Mouse (Mus musculus) ES-E14 (cell line): Measurements from ENCODE around the gene Tmem256. TPM values are rescaled to one million over a fixed set of nuclear protein-coding genes. Genes with fewer than 3 reads are reported as not detected.

Experiments used
- DNase-seq: peaks from one replicate; pipeline ENCODE4 v3.0.0-alpha.2; 2013; ENCODE audit warnings: low read depth, low spot score
- H3K27ac ChIP-seq: 2 replicates; pipeline ENCODE4 v1.5.1; 2012; ENCODE audit warnings: low read depth, mild to moderate bottlenecking, low read length, moderate library complexity, mixed read lengths; ENCODE audit not compliant: poor library complexity, insufficient read depth, severe bottlenecking
- H3K36me3 ChIP-seq: 2 replicates; pipeline ENCODE4 v1.6.1; 2012; ENCODE audit warnings: mild to moderate bottlenecking, low read length, moderate library complexity, mixed read lengths; ENCODE audit not compliant: control insufficient read depth, poor library complexity, insufficient read depth, severe bottlenecking
- H3K4me1 ChIP-seq, 2 experiments: fragments of 150-350 bp in 1 of 2; sonication (generic) in 1 of 2; 2 replicates each; pipeline ENCODE4 v1.6.1; 2012; ENCODE audit warnings: low read length in 2 of 2, mild to moderate bottlenecking in 1 of 2, mixed read lengths in 1 of 2; ENCODE audit not compliant: control insufficient read depth in 2 of 2, insufficient read depth in 2 of 2, poor library complexity in 1 of 2
- H3K4me3 ChIP-seq, 2 experiments: fragments of 150-350 bp in 1 of 2; sonication (generic) in 1 of 2; 2 replicates each; pipeline ENCODE4 v1.5.1; 2012; ENCODE audit warnings: low read length in 2 of 2, low read depth in 1 of 2, mild to moderate bottlenecking in 1 of 2, mixed read lengths in 1 of 2; ENCODE audit not compliant: insufficient read depth in 1 of 2, poor library complexity in 1 of 2, severe bottlenecking in 1 of 2
- H3K9ac ChIP-seq: 2 replicates; pipeline ENCODE4 v1.6.1; 2012; ENCODE audit warnings: low read depth, mild to moderate bottlenecking, low read length, mixed read lengths; ENCODE audit not compliant: poor library complexity, insufficient read depth, severe bottlenecking
- H3K9me3 ChIP-seq: fragments of 150-350 bp; sonication (generic); 2 replicates; pipeline ENCODE4 v1.6.1; 2012; ENCODE audit warnings: low read depth, mild to moderate bottlenecking, low read length; ENCODE audit not compliant: control insufficient read depth, insufficient read depth
- CHD2 ChIP-seq: IDR thresholded peaks from 2 replicates; pipeline ENCODE4 v1.6.1; 2014; ENCODE audit warnings: mild to moderate bottlenecking, low read depth, low read length, inconsistent platforms
- HCFC1 ChIP-seq: IDR thresholded peaks from 2 replicates; pipeline ENCODE4 v1.6.1; 2012; ENCODE audit warnings: low read length, inconsistent platforms, borderline replicate concordance; ENCODE audit not compliant: insufficient read depth
- MAFK ChIP-seq: IDR thresholded peaks from 2 replicates; pipeline ENCODE4 v1.6.1; 2014; ENCODE audit warnings: mild to moderate bottlenecking, low read depth, low read length, inconsistent platforms; ENCODE audit not compliant: insufficient read depth
- ZC3H11A ChIP-seq: IDR thresholded peaks from 2 replicates; pipeline ENCODE4 v1.6.1; 2012; ENCODE audit warnings: low read depth, mild to moderate bottlenecking, inconsistent platforms, low read length, borderline replicate concordance
- ZNF384 ChIP-seq: IDR thresholded peaks from 2 replicates; pipeline ENCODE4 v1.6.1; 2012; ENCODE audit warnings: low read depth, low read length, inconsistent platforms
- in situ Hi-C, 2 experiments: fragments of 600-800 bp; cut with MboI; formaldehyde crosslinking; loops; one replicate each; pipeline ENCODE4 v1.15.1; 2025; ENCODE audit warnings: low sequenced_read_pairs in 2 of 2, inconsistent platforms in 1 of 2; ENCODE audit not compliant: unreplicated experiment in 2 of 2
- total RNA-seq: library from RNA; depleted of rRNA; stranded (reverse); fragments of 300-350 nt; gene quantifications from 2 replicates; pipeline ENCODE4 v1.2.3, GENCODE M21; 2012

Tmem256 gene
- total RNA-seq, 1 experiment: 90.7 TPM

- in situ Hi-C loops: loop anchor here in 1 of 2 experiments (10.0 kb wide), 1 partner anchor 71 kb away; the partner anchor contains the start of gene Tmem95
- Histone ChIP-seq H3K9ac (peak overlapping the region; percentile 46; the same call in 1 of the 2 replicates), H3K9me3 (no peaks in the 10 kb centered on the region), H3K4me3 (peak overlapping the region; percentile 62 to 92), H3K4me1 (peaks cover 3 to 18% of the 10 kb centered on the region in 2 experiments; a peak in 3 of 4 replicates), H3K27ac (no peak overlapping the region), H3K36me3 (no peaks in the 10 kb centered on the region; the same call in 1 of the 2 replicates)
- TF ChIP-seq CHD2 (no peak), MAFK (no peak), ZNF384 (no peak), HCFC1 (no peak), ZC3H11A (no peak)
- DNase-seq: no peak
These were observed 35.0 kb upstream of the Tmem256 start for GRCm38 (mm10) chr11:69803328-69803727.

- in situ Hi-C loops: loop anchor here in 1 of 2 experiments (10.0 kb wide), 1 partner anchor 71 kb away; the partner anchor contains the start of gene Tmem95
- H3K36me3 ChIP-seq: no peaks in the 10 kb centered on the region; the same call in 1 of the 2 replicates
- peaks cover 3 to 17% of the 10 kb centered on the region in 2 experiments; a peak in 3 of 4 replicates for H3K4me1 ChIP-seq
- H3K9me3 ChIP-seq: no peaks in the 10 kb centered on the region
- peak overlapping the region; percentile 46 for H3K9ac ChIP-seq
- H3K27ac ChIP-seq: no peak overlapping the region
- TF ChIP-seq ZNF384 (no peak), HCFC1 (no peak), CHD2 (no peak), MAFK (no peak)
- DNase-seq: no peak
- peak overlapping the region; percentile 62 to 92 for H3K4me3 ChIP-seq
These were observed 34.3 kb upstream of the Tmem256 start for GRCm38 (mm10) chr11:69803786-69804651.

GRCm38 (mm10) chr11:69804652-69804940 lies 33.7 kb upstream of the Tmem256 start:
- in situ Hi-C loops: loop anchor here in 1 of 2 experiments (10.0 kb wide), 1 partner anchor 70 kb away; the partner anchor contains the start of gene Tmem95
- H3K27ac ChIP-seq: no peak overlapping the region
- H3K9ac ChIP-seq: no peak overlapping the region; the same call in 1 of the 2 replicates
- H3K36me3 ChIP-seq: no peaks in the 10 kb centered on the region; the same call in 1 of the 2 replicates
- peaks cover 3 to 13% of the 10 kb centered on the region in 2 experiments; a peak in 3 of 4 replicates for H3K4me1 ChIP-seq
- no peaks in the 10 kb centered on the region for H3K9me3 ChIP-seq
- DNase-seq: no peak
- H3K4me3 ChIP-seq: peak overlapping the region; percentile 62 to 92
- TF ChIP-seq ZC3H11A: no peak
- no peak for TF ChIP-seq HCFC1

GRCm38 (mm10) chr11:69804972-69805909 lies 33.1 kb upstream of the Tmem256 start, which contains the start of gene Tmem102:
TSS of gene Tmem102 (minus strand) at chr11:69805624.
- no peak for DNase-seq
- Histone ChIP-seq H3K9ac (peak within 1 kb of the TSS; percentile 21; the same call in 1 of the 2 replicates), H3K4me3 (peak within 1 kb of the TSS; percentile 62 to 92), H3K36me3 (no peaks in the 10 kb centered on the region; the same call in 1 of the 2 replicates), H3K4me1 (peaks cover 3 to 10% of the 10 kb centered on the region in 2 experiments; a peak in 3 of 4 replicates), H3K27ac (no peak within 1 kb of the TSS), H3K9me3 (no peaks in the 10 kb centered on the region)
- TF ChIP-seq HCFC1: peak; percentile 88
- no peak for TF ChIP-seq ZC3H11A
- peak; percentile 84 for TF ChIP-seq ZNF384
- peak; percentile 68; the same call in 1 of the 2 replicates for TF ChIP-seq MAFK
- TF ChIP-seq CHD2: no peak
- in situ Hi-C loops: loop anchor here in 1 of 2 experiments (10.0 kb wide), 1 partner anchor 70 kb away; the partner anchor contains the start of gene Tmem95
